Mouse (Mus musculus) liver, embryonic 15.5 days (tissue): ENCODE results near the gene Megf6. TPM values are rescaled to one million over a fixed set of nuclear protein-coding genes. Genes with fewer than 3 reads are reported as not detected.

Source experiments
- ATAC-seq: fragments of 200-750 bp; cut with Nextera tagmentation; 2 replicates; pipeline ENCODE4 v1.8.0; 2017; ENCODE audit warnings: moderate number of reproducible peaks, mild to moderate bottlenecking, moderate library complexity; ENCODE audit not compliant: insufficient read depth
- H3K27ac ChIP-seq: fragments of 300-500 bp; sonication (generic); replicated peaks from 2 replicates; pipeline ENCODE4 v1.5.1; 2015; ENCODE audit warnings: mild to moderate bottlenecking, inconsistent platforms
- H3K27me3 ChIP-seq: fragments of 300-500 bp; sonication (generic); 2 replicates; pipeline ENCODE4 v1.6.1; 2015; ENCODE audit warnings: mild to moderate bottlenecking, inconsistent platforms
- H3K36me3 ChIP-seq: fragments of 300-500 bp; sonication (generic); replicated peaks from 2 replicates; pipeline ENCODE4 v1.6.1; 2015; ENCODE audit warnings: moderate library complexity, mild to moderate bottlenecking, inconsistent platforms
- H3K4me1 ChIP-seq: fragments of 300-500 bp; sonication (generic); replicated peaks from 2 replicates; pipeline ENCODE4 v1.6.1; 2015; ENCODE audit warnings: inconsistent platforms
- H3K4me2 ChIP-seq: fragments of 300-500 bp; sonication (generic); 2 replicates; pipeline ENCODE4 v1.6.1; 2015; ENCODE audit warnings: moderate library complexity, mild to moderate bottlenecking, inconsistent platforms
- H3K4me3 ChIP-seq: fragments of 300-500 bp; sonication (generic); replicated peaks from 2 replicates; pipeline ENCODE4 v1.5.1; 2015; ENCODE audit warnings: mild to moderate bottlenecking, inconsistent platforms
- H3K9ac ChIP-seq: fragments of 300-500 bp; sonication (generic); 2 replicates; pipeline ENCODE4 v1.6.1; 2015; ENCODE audit warnings: moderate library complexity, mild to moderate bottlenecking, inconsistent platforms
- H3K9me3 ChIP-seq: fragments of 300-500 bp; sonication (generic); replicated peaks from 2 replicates; pipeline ENCODE4 v1.6.1; 2016; ENCODE audit warnings: inconsistent platforms
- WGBS: fragments of 180-500 bp; shearing (Covaris S2); methylation state at CpG from one replicate; pipeline ENCODE4 v1.1.7; 2015; ENCODE audit warnings: mixed read lengths; ENCODE audit not compliant: insufficient replicate concordance; 5-methylcytosine and 5-hydroxymethylcytosine counted together
- polyA plus RNA-seq: library from polyadenylated mRNA; unstranded; fragments of >200 nt; fragmentation: Nextera tagmentation; extraction: Ambion mirVana; gene quantifications from 2 replicates; pipeline ENCODE4 v1.2.1, GENCODE M21; 2015

Megf6 gene
- polyA plus RNA-seq, 1 experiment from 2014 or later, result 1.4 TPM

DNA sequence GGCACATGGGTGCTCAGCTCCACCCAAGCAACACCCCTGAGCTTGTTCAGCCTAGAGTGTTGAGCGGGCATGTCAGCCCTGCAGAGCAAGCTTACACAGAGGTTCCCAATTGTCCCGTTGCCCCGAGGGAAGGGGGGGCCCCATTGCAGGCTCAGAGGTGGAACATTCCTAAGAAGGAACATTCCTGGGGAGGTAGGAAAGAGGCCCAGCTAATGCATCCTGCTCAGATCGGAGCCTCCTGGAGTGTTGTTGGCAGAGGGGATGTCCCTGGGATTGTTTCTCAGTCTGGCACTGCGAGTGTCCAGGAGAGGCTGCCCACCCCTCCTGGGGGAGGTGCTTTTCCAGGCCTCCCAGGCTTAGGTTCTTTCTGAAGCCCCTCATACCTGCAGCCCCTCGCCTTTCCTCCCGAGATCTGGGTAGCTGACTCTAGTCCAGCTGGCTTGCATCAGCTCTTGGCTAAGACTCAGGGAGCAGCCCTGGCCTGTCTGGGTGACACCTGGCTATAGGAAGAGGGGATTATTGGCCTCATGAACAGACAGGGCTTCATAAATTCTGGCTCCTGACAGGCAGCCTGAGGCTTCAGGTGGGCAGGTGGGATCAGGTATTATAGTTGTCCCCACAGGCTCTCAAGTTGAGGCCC, 47.3 kb downstream of the Megf6 start:
- Histone ChIP-seq H3K27ac (no peak overlapping the region), H3K4me3 (no peak overlapping the region), H3K36me3 (no peaks in the 10 kb centered on the region), H3K4me2 (no peak overlapping the region), H3K9ac (no peak overlapping the region), H3K4me1 (peaks cover 15% of the 10 kb centered on the region), H3K27me3 (no peaks in the 10 kb centered on the region), H3K9me3 (no peaks in the 10 kb centered on the region)
- WGBS, result 55% methylated on average over 7 of the region's 7 CpGs
- no peak for ATAC-seq

- no peak overlapping the region for H3K9ac ChIP-seq
- WGBS, result 57% methylated on average over 6 of the region's 6 CpGs
- H3K9me3 ChIP-seq, result no peaks in the 10 kb centered on the region
- no peak overlapping the region for H3K4me2 ChIP-seq
- ATAC-seq, result no peak
- H3K36me3 ChIP-seq, result no peaks in the 10 kb centered on the region
- H3K27me3 ChIP-seq, result peaks cover 4% of the 10 kb centered on the region; the same call in 1 of the 2 replicates
- H3K4me1 ChIP-seq, result no peaks in the 10 kb centered on the region
- no peak overlapping the region for H3K4me3 ChIP-seq
- H3K27ac ChIP-seq, result no peak overlapping the region
Observed at GRCm38 (mm10) chr4:154222773-154223172, 52.2 kb downstream of the Megf6 start.

GRCm38 (mm10) chr4:154224267-154224969, 53.9 kb downstream of the Megf6 start:
- H3K4me1 ChIP-seq, result no peaks in the 10 kb centered on the region
- 26% methylated on average over 6 of the region's 6 CpGs for WGBS
- no peak overlapping the region for H3K9ac ChIP-seq
- H3K9me3 ChIP-seq, result no peaks in the 10 kb centered on the region
- no peak overlapping the region for H3K4me3 ChIP-seq
- ATAC-seq, result no peak
- no peak overlapping the region for H3K27ac ChIP-seq
- H3K4me2 ChIP-seq, result no peak overlapping the region
- H3K36me3 ChIP-seq, result no peaks in the 10 kb centered on the region
- peaks cover 4% of the 10 kb centered on the region; the same call in 1 of the 2 replicates for H3K27me3 ChIP-seq

DNA sequence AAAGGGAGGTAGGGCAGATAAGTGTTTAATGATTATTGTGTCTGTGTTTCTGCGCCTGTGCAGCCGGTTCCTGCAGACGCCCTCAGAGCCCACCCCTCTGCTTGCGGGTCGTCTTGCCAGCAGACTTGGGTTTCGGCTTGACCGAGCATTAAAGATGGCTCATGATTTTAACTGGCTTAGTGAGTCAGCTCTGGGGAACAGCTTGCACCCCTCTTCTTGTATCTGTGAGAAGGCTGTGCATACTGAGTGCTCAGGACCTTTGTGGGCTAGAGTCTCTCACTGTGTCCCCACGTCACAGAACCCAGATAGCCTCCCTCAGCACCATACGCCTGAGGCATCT, 54.4 kb downstream of the Megf6 start:
- H3K4me1 ChIP-seq, result no peaks in the 10 kb centered on the region
- no peak overlapping the region for H3K4me3 ChIP-seq
- no peaks in the 10 kb centered on the region for H3K9me3 ChIP-seq
- no peak overlapping the region for H3K27ac ChIP-seq
- peaks cover 4% of the 10 kb centered on the region; the same call in 1 of the 2 replicates for H3K27me3 ChIP-seq
- no peak for ATAC-seq
- no peak overlapping the region for H3K4me2 ChIP-seq
- H3K9ac ChIP-seq, result no peak overlapping the region
- WGBS, result 60% methylated on average over 9 of the region's 9 CpGs
- no peaks in the 10 kb centered on the region for H3K36me3 ChIP-seq

- peaks cover 4% of the 10 kb centered on the region; the same call in 1 of the 2 replicates for H3K27me3 ChIP-seq
- no peak overlapping the region for H3K4me2 ChIP-seq
- no peaks in the 10 kb centered on the region for H3K9me3 ChIP-seq
- H3K9ac ChIP-seq, result no peak overlapping the region
- no peak overlapping the region for H3K27ac ChIP-seq
- H3K36me3 ChIP-seq, result no peaks in the 10 kb centered on the region
- no peaks in the 10 kb centered on the region for H3K4me1 ChIP-seq
- 66% methylated on average over 11 of the region's 11 CpGs for WGBS
- ATAC-seq, result no peak
- no peak overlapping the region for H3K4me3 ChIP-seq
Observed at GRCm38 (mm10) chr4:154226678-154227077, 56.1 kb downstream of the Megf6 start.

GRCm38 (mm10) chr4:154228336-154228735, 57.8 kb downstream of the Megf6 start:
- Histone ChIP-seq H3K4me3 (no peak overlapping the region), H3K27ac (no peak overlapping the region), H3K27me3 (peaks cover 2% of the 10 kb centered on the region; the same call in 1 of the 2 replicates), H3K9me3 (no peaks in the 10 kb centered on the region), H3K4me1 (no peaks in the 10 kb centered on the region), H3K9ac (no peak overlapping the region), H3K4me2 (no peak overlapping the region), H3K36me3 (no peaks in the 10 kb centered on the region)
- no peak for ATAC-seq
- WGBS, result 54% methylated on average over 11 of the region's 11 CpGs

- WGBS, result 82% methylated on average over 9 of the region's 9 CpGs
- Histone ChIP-seq H3K4me1 (no peaks in the 10 kb centered on the region), H3K4me3 (no peak overlapping the region)
Observed at GRCm38 (mm10) chr4:154229569-154229968, 59.0 kb downstream of the Megf6 start.

GRCm38 (mm10) chr4:154231380-154231779, 60.9 kb downstream of the Megf6 start:
- no peaks in the 10 kb centered on the region for H3K27me3 ChIP-seq
- H3K9me3 ChIP-seq, result no peaks in the 10 kb centered on the region
- 50% methylated on average over 7 of the region's 7 CpGs for WGBS
- H3K36me3 ChIP-seq, result no peaks in the 10 kb centered on the region
- no peak for ATAC-seq
- no peak overlapping the region for H3K4me3 ChIP-seq
- H3K9ac ChIP-seq, result no peak overlapping the region
- H3K4me1 ChIP-seq, result no peaks in the 10 kb centered on the region
- no peak overlapping the region for H3K4me2 ChIP-seq
- H3K27ac ChIP-seq, result no peak overlapping the region

More at GRCm38 (mm10) chr4:154229569-154229968, 59.0 kb downstream of the Megf6 start:
- Histone ChIP-seq H3K27me3 (no peaks in the 10 kb centered on the region; the same call in 1 of the 2 replicates), H3K36me3 (no peaks in the 10 kb centered on the region), H3K9ac (no peak overlapping the region), H3K4me2 (no peak overlapping the region), H3K9me3 (no peaks in the 10 kb centered on the region), H3K27ac (no peak overlapping the region)
- no peak for ATAC-seq

DNA sequence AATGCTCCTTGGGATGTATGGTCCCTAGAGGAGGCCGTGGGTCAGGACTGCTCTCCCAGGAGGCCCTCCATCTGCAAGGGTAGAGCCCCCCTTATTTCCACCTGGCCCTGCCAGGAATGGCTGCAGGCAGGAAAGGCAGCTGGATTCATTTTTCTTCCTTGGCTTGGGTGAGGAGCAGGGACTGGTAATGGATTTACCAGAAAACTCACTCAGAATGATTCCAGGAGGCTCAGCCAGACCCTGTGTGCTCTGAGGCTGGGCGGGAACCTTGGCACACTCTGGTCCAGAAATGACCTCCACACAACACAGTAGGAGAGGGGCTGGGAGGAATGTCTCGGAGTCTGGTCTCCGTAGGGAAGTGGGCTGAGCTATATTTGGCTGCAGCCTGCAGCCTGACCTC, 61.8 kb downstream of the Megf6 start:
- no peaks in the 10 kb centered on the region; the same call in 1 of the 2 replicates for H3K27me3 ChIP-seq

GRCm38 (mm10) chr4:154236001-154236400, 65.5 kb downstream of the Megf6 start:
- Histone ChIP-seq H3K36me3 (no peaks in the 10 kb centered on the region), H3K4me2 (no peak overlapping the region), H3K4me1 (no peaks in the 10 kb centered on the region), H3K9ac (no peak overlapping the region), H3K27ac (no peak overlapping the region), H3K27me3 (no peaks in the 10 kb centered on the region; the same call in 1 of the 2 replicates), H3K9me3 (no peaks in the 10 kb centered on the region), H3K4me3 (no peak overlapping the region)
- no peak for ATAC-seq
- 66% methylated on average over 3 of the region's 3 CpGs for WGBS

More for the DNA sequence above, 61.8 kb downstream of the Megf6 start:
- no peak overlapping the region for H3K9ac ChIP-seq
- 39% methylated on average over 4 of the region's 4 CpGs for WGBS
- no peak overlapping the region for H3K4me3 ChIP-seq
- no peak overlapping the region for H3K4me2 ChIP-seq
- ATAC-seq, result no peak
- H3K36me3 ChIP-seq, result no peaks in the 10 kb centered on the region
- no peaks in the 10 kb centered on the region for H3K9me3 ChIP-seq
- H3K4me1 ChIP-seq, result no peaks in the 10 kb centered on the region
- H3K27ac ChIP-seq, result no peak overlapping the region

GRCm38 (mm10) chr4:154236893-154237292, 66.4 kb downstream of the Megf6 start:
- ATAC-seq, result no peak
- H3K4me2 ChIP-seq, result 0 out of 2 replicates have a peak overlapping the region, but pooled peaks have one; percentile 13
- no peak overlapping the region for H3K27ac ChIP-seq
- H3K4me3 ChIP-seq, result no peak overlapping the region
- H3K9me3 ChIP-seq, result no peaks in the 10 kb centered on the region
- 25% methylated on average over 10 of the region's 10 CpGs for WGBS
- no peaks in the 10 kb centered on the region for H3K36me3 ChIP-seq
- no peaks in the 10 kb centered on the region for H3K4me1 ChIP-seq
- no peaks in the 10 kb centered on the region; the same call in 1 of the 2 replicates for H3K27me3 ChIP-seq
- H3K9ac ChIP-seq, result no peak overlapping the region
